Comparison of ENCODE assay signal across 8 mouse cellular contexts in genomic region chr17:13007730-13008425, GRCm38 (mm10). TPM values are rescaled to one million over a fixed set of nuclear protein-coding genes. Genes with fewer than 3 reads are reported as not detected.
DNase-seq lines count a peak whose midpoint lies in the region; ATAC-seq and TF ChIP-seq lines count a peak whose summit lies in the region.

No protein-coding gene starts in this region.

- H3K4me3 ChIP-seq in ES-E14 (ENCODE audit: insufficient read depth in 1 of 2, low read depth in 1 of 2, low read length in 2 of 2, poor library complexity in 1 of 2, severe bottlenecking in 1 of 2), result peak overlapping the region; percentile 70 to 83
- peak overlapping the region; percentile 97 for H3K4me3 ChIP-seq in forebrain, embryonic 15.5 days
- peak overlapping the region; percentile 97 for H3K4me3 ChIP-seq in layer of hippocampus, adult 2 months
- peak overlapping the region; percentile 81 for H3K4me3 ChIP-seq in lung, embryonic 14.5 days (ENCODE audit: low read depth, low read length)
- peak overlapping the region; percentile 85 for H3K4me3 ChIP-seq in olfactory bulb, adult 2 months (ENCODE audit: insufficient read depth, low read depth, low read length)
- peak overlapping the region; percentile 70 for H3K4me3 ChIP-seq in thymus, adult 2 months (ENCODE audit: control insufficient read depth, insufficient read depth, low read length)

- peaks cover 7% of the 10 kb centered on the region for H3K36me3 ChIP-seq in ES-E14 (ENCODE audit: control insufficient read depth, insufficient read depth, low read length, poor library complexity, severe bottlenecking)
- peaks cover 16% of the 10 kb centered on the region for H3K36me3 ChIP-seq in forebrain, embryonic 15.5 days
- H3K36me3 ChIP-seq in lung, embryonic 14.5 days (ENCODE audit: insufficient read depth), result peaks cover 14% of the 10 kb centered on the region
- 0 out of 2 replicates have a peak, but pooled peaks cover 3% of the 10 kb centered on the region for H3K36me3 ChIP-seq in thymus, adult 2 months (ENCODE audit: control insufficient read depth, insufficient read depth, low read length)

- DNase-seq in ES-E14 (ENCODE audit: low read depth, low spot score), result peak; percentile 90
- peak; percentile 99 for DNase-seq in cerebellum, adult 11-12 months
- peak; percentile 99 for DNase-seq in heart, postnatal 36 days
- DNase-seq in layer of hippocampus, adult 2 months (ENCODE audit: low spot score in 2 of 2), result peak; percentile 98 to 99
- DNase-seq in lung, embryonic 14.5 days, result peak; percentile 99
- peak; percentile 98 for DNase-seq in thymus, adult 2 months

- peak overlapping the region; percentile 77 for H3K9ac ChIP-seq in ES-E14 (ENCODE audit: insufficient read depth, low read depth, low read length, poor library complexity, severe bottlenecking)
- peak overlapping the region; percentile 78 for H3K9ac ChIP-seq in forebrain, embryonic 15.5 days (replicated peaks)
- H3K9ac ChIP-seq in lung, embryonic 14.5 days, result peak overlapping the region; percentile 71

- intact Hi-C loops in heart, postnatal 36 days (cut with DNase I), result loop anchor here (1.0 to 5.0 kb wide), 4 partner anchors 16 to 591 kb away; partner anchors contain the start of genes Acat2, Mrpl18 and Tcp1

- peak overlapping the region; percentile 71 for H3K4me2 ChIP-seq in forebrain, embryonic 15.5 days (replicated peaks)
- H3K4me2 ChIP-seq in lung, embryonic 14.5 days, result peak overlapping the region; percentile 75

- no peaks in the 10 kb centered on the region for H3K27me3 ChIP-seq in forebrain, embryonic 15.5 days
- no peaks in the 10 kb centered on the region for H3K27me3 ChIP-seq in lung, embryonic 14.5 days (ENCODE audit: insufficient read depth, low read length)
- H3K27me3 ChIP-seq in thymus, adult 2 months (ENCODE audit: control insufficient read depth, insufficient read depth, low read length), result no peaks in the 10 kb centered on the region

- H3K27ac ChIP-seq in ES-E14 (ENCODE audit: insufficient read depth, low read depth, low read length, poor library complexity, severe bottlenecking), result peak overlapping the region; percentile 10
- peak overlapping the region; percentile 87 for H3K27ac ChIP-seq in forebrain, embryonic 15.5 days (replicated peaks)
- H3K27ac ChIP-seq in layer of hippocampus, adult 2 months, result peak overlapping the region; percentile 93
- peak overlapping the region; percentile 90 for H3K27ac ChIP-seq in lung, embryonic 14.5 days (ENCODE audit: low read depth)
- peak overlapping the region; percentile 83 for H3K27ac ChIP-seq in olfactory bulb, adult 2 months (ENCODE audit: insufficient read depth, low read depth, low read length)
- no peak overlapping the region for H3K27ac ChIP-seq in thymus, adult 2 months (ENCODE audit: control insufficient read depth, insufficient read depth, low read length)

- peaks cover 3 to 5% of the 10 kb centered on the region in 2 experiments; a peak in 2 of 4 replicates for H3K4me1 ChIP-seq in ES-E14 (ENCODE audit: control insufficient read depth in 2 of 2, insufficient read depth in 2 of 2, low read length in 2 of 2, poor library complexity in 1 of 2)
- peaks cover 17% of the 10 kb centered on the region for H3K4me1 ChIP-seq in forebrain, embryonic 15.5 days
- peaks cover 5% of the 10 kb centered on the region; the same call in 1 of the 2 replicates for H3K4me1 ChIP-seq in lung, embryonic 14.5 days (ENCODE audit: insufficient read depth)
- peaks cover 2% of the 10 kb centered on the region; the same call in 1 of the 2 replicates for H3K4me1 ChIP-seq in olfactory bulb, adult 2 months (ENCODE audit: control insufficient read depth, insufficient read depth, low read length)
- peaks cover 7% of the 10 kb centered on the region for H3K4me1 ChIP-seq in thymus, adult 2 months (replicated peaks; ENCODE audit: control insufficient read depth, insufficient read depth, low read length)

- no peaks in the 10 kb centered on the region for H3K9me3 ChIP-seq in ES-E14 (ENCODE audit: control insufficient read depth, insufficient read depth, low read depth, low read length)
- H3K9me3 ChIP-seq in forebrain, embryonic 15.5 days, result no peaks in the 10 kb centered on the region
- H3K9me3 ChIP-seq in lung, embryonic 14.5 days (ENCODE audit: low read depth, low read length), result no peaks in the 10 kb centered on the region

- ATAC-seq in forebrain, embryonic 15.5 days (replicated peaks), result peak; percentile 98
- ATAC-seq in lung, embryonic 14.5 days (ENCODE audit: insufficient read depth), result peak; percentile 99

- under 1% methylated on average over 75 of the region's 76 CpGs for WGBS in forebrain, embryonic 15.5 days
- under 1% methylated on average over 76 of the region's 76 CpGs for WGBS in lung, embryonic 14.5 days
- WGBS in olfactory bulb, adult 2 months, result under 1% methylated on average over 76 of the region's 76 CpGs
- WGBS in thymus, adult 2 months, result under 1% methylated on average over 76 of the region's 76 CpGs

- in situ Hi-C loops in ES-E14 (cut with MboI; ENCODE audit: low sequenced_read_pairs in 2 of 2, unreplicated experiment in 2 of 2), result no loop called here

- peak; percentile 96 for TF ChIP-seq POLR2A in olfactory bulb, adult 2 months (IDR thresholded peaks at IDR 0.05; ENCODE audit: insufficient read depth, low read depth, low read length)
- TF ChIP-seq POLR2A in thymus, adult 2 months (IDR thresholded peaks at IDR 0.05; ENCODE audit: control insufficient read depth, extremely low read depth, insufficient read depth, low read length, poor library complexity), result 0 out of 2 replicates have a peak, but pooled peaks have one; percentile 28

- peak; percentile 35 for TF ChIP-seq CTCF in layer of hippocampus, adult 2 months (conservative IDR thresholded peaks at IDR 0.05)
- 0 out of 2 replicates have a peak, but pooled peaks have one; percentile 16 for TF ChIP-seq CTCF in lung, embryonic 14.5 days (IDR thresholded peaks at IDR 0.05; ENCODE audit: low read depth)
- no peak for TF ChIP-seq CTCF in olfactory bulb, adult 2 months (IDR thresholded peaks at IDR 0.05; ENCODE audit: insufficient read depth, low read depth, low read length)
- TF ChIP-seq CTCF in thymus, adult 2 months (IDR thresholded peaks at IDR 0.05; ENCODE audit: borderline replicate concordance, control insufficient read depth, extremely low read depth, insufficient read depth, low read length, poor library complexity), result 0 out of 2 replicates have a peak, but pooled peaks have one; percentile 21

TF ChIP-seq in ES-E14, 5 proteins besides CTCF, POLR2A, EP300 and RAD21:
- TF ChIP-seq CHD2 (IDR thresholded peaks at IDR 0.05; ENCODE audit: low read depth, low read length), result no peak
- peak; percentile 68; the same call in 1 of the 2 replicates for TF ChIP-seq HCFC1 (IDR thresholded peaks at IDR 0.05; ENCODE audit: borderline replicate concordance, insufficient read depth, low read length)

RNA-seq across cellular contexts. Expression of gene Sod2, which starts 1.2 kb away (rescaled TPM):
- 161 and 199 TPM in 2 replicates for total RNA-seq in ES-E14 (2012; rRNA removed)
- polyA plus RNA-seq in forebrain, embryonic 15.5 days (2015; fragmentation: Nextera tagmentation; extraction: Ambion mirVana), result 113 and 121 TPM in 2 replicates
- 1,000 to 10,000 TPM; 1,043 to 1,108 TPM for total RNA-seq in heart, postnatal 36 days (2021)
- 100 to 1,000 TPM; 237 to 252 TPM for total RNA-seq in layer of hippocampus, adult 2 months (2021)
- polyA plus RNA-seq in lung, embryonic 14.5 days (2014; fragmentation: Nextera tagmentation; extraction: Ambion mirVana), result 100 and 106 TPM in 2 replicates
- 78.0 TPM in 1 of 2 replicates, not detected in the other for polyA plus RNA-seq in olfactory bulb, adult 2 months (2012; ENCODE audit: insufficient read depth, insufficient read length, low replicate concordance, missing spikeins)
- polyA plus RNA-seq in thymus, adult 2 months (2012; rRNA removed), result 256 and 263 TPM in 2 replicates

RNA-seq across cellular contexts. Expression of gene Wtap, which starts 13.9 kb away (rescaled TPM):
- 83.8 and 85.6 TPM in 2 replicates for total RNA-seq in ES-E14 (2012; rRNA removed)
- polyA plus RNA-seq in forebrain, embryonic 15.5 days (2015; fragmentation: Nextera tagmentation; extraction: Ambion mirVana), result 157 and 161 TPM in 2 replicates
- 10 to 100 TPM; 32.3 to 33.9 TPM for total RNA-seq in heart, postnatal 36 days (2021)
- 10 to 100 TPM; 52.3 to 59.6 TPM for total RNA-seq in layer of hippocampus, adult 2 months (2021)
- 136 TPM in 2 replicates for polyA plus RNA-seq in lung, embryonic 14.5 days (2014; fragmentation: Nextera tagmentation; extraction: Ambion mirVana)
- not detected in 2 replicates for polyA plus RNA-seq in olfactory bulb, adult 2 months (2012; ENCODE audit: insufficient read depth, insufficient read length, low replicate concordance, missing spikeins)
- 31.1 and 31.2 TPM in 2 replicates for polyA plus RNA-seq in thymus, adult 2 months (2012; rRNA removed)

RNA-seq across cellular contexts. Expression of gene Gpr31b, which starts 44.2 kb away (rescaled TPM):
- total RNA-seq in ES-E14 (2012; rRNA removed), result not detected in 2 replicates
- 0.32 TPM in 1 of 2 replicates, not detected in the other for polyA plus RNA-seq in forebrain, embryonic 15.5 days (2015; fragmentation: Nextera tagmentation; extraction: Ambion mirVana)
- not detected for total RNA-seq in heart, postnatal 36 days (2021)
- not detected for total RNA-seq in layer of hippocampus, adult 2 months (2021)
- not detected in 2 replicates for polyA plus RNA-seq in lung, embryonic 14.5 days (2014; fragmentation: Nextera tagmentation; extraction: Ambion mirVana)
- polyA plus RNA-seq in olfactory bulb, adult 2 months (2012; ENCODE audit: insufficient read depth, insufficient read length, low replicate concordance, missing spikeins), result not detected in 2 replicates
- 0.16 and 0.36 TPM in 2 replicates for polyA plus RNA-seq in thymus, adult 2 months (2012; rRNA removed)

RNA-seq across cellular contexts. Expression of gene Acat2, which starts 47.3 kb away (rescaled TPM):
- total RNA-seq in ES-E14 (2012; rRNA removed), result 44.0 and 57.3 TPM in 2 replicates
- polyA plus RNA-seq in forebrain, embryonic 15.5 days (2015; fragmentation: Nextera tagmentation; extraction: Ambion mirVana), result 323 TPM in 2 replicates
- total RNA-seq in heart, postnatal 36 days (2021), result 1 to 10 TPM; 5.9 to 8.8 TPM
- total RNA-seq in layer of hippocampus, adult 2 months (2021), result 10 to 100 TPM; 44.2 to 44.4 TPM
- polyA plus RNA-seq in lung, embryonic 14.5 days (2014; fragmentation: Nextera tagmentation; extraction: Ambion mirVana), result 93.7 and 98.2 TPM in 2 replicates
- polyA plus RNA-seq in olfactory bulb, adult 2 months (2012; ENCODE audit: insufficient read depth, insufficient read length, low replicate concordance, missing spikeins), result not detected in 2 replicates
- polyA plus RNA-seq in thymus, adult 2 months (2012; rRNA removed), result 13.1 and 20.6 TPM in 2 replicates

RNA-seq across cellular contexts. Expression of gene Tcp10b, which starts 53.0 kb away (rescaled TPM):
- total RNA-seq in ES-E14 (2012; rRNA removed), result 0.31 and 0.79 TPM in 2 replicates
- 0.08 TPM in 1 of 2 replicates, not detected in the other for polyA plus RNA-seq in forebrain, embryonic 15.5 days (2015; fragmentation: Nextera tagmentation; extraction: Ambion mirVana)
- not detected for total RNA-seq in heart, postnatal 36 days (2021)
- 1 to 10 TPM in 1 of 2 experiments, under 1 TPM in 1; 0.88 to 1.5 TPM for total RNA-seq in layer of hippocampus, adult 2 months (2021)
- polyA plus RNA-seq in lung, embryonic 14.5 days (2014; fragmentation: Nextera tagmentation; extraction: Ambion mirVana), result not detected in 2 replicates
- not detected in 2 replicates for polyA plus RNA-seq in olfactory bulb, adult 2 months (2012; ENCODE audit: insufficient read depth, insufficient read length, low replicate concordance, missing spikeins)
- polyA plus RNA-seq in thymus, adult 2 months (2012; rRNA removed), result 0.06 and 0.16 TPM in 2 replicates

Comparison
In these comparisons a context has a peak if more than half of its experiments do, and no peak if none do; other contexts are left out.
1. RNA of gene Wtap, which starts 13.9 kb away (polyA plus RNA-seq): 157 to 161 TPM in forebrain, embryonic 15.5 days, 136 TPM in lung, embryonic 14.5 days and 31.1 to 31.2 TPM in thymus, adult 2 months; not detected in olfactory bulb, adult 2 months; every median in the first group is over 10 times any median in the second.
2. Peak in every context shown above with its lines, with median percentiles within 50 percentile points of each other: DNase-seq, H3K4me3 ChIP-seq and H3K9ac ChIP-seq.